Mouse (Mus musculus) spleen, adult 2 months (tissue): ENCODE data around the gene Cct2. TPM values are rescaled to one million over a fixed set of nuclear protein-coding genes. Genes with fewer than 3 reads are reported as not detected.

Experiments used
- DNase-seq, 2 experiments: peaks; one replicate each; pipeline versions ENCODE4 v3.0.0 to v3.0.0-alpha.2; 2012 to 2021; ENCODE audit warnings: low spot score in 2 of 2, low read depth in 1 of 2
- H3K27ac ChIP-seq: fragments of 200-500 bp; 2 replicates; pipeline ENCODE4 v1.5.1; 2012; ENCODE audit warnings: low read length, inconsistent platforms; ENCODE audit not compliant: insufficient read depth
- H3K27me3 ChIP-seq: fragments of 200-500 bp; 2 replicates; pipeline ENCODE4 v1.6.1; 2012; ENCODE audit warnings: mild to moderate bottlenecking, moderate library complexity, low read length, inconsistent platforms; ENCODE audit not compliant: control insufficient read depth, insufficient read depth
- H3K36me3 ChIP-seq: fragments of 200-500 bp; 2 replicates; pipeline ENCODE4 v1.6.1; 2012; ENCODE audit warnings: mild to moderate bottlenecking, low read length, inconsistent platforms; ENCODE audit not compliant: control insufficient read depth, insufficient read depth
- H3K4me1 ChIP-seq: fragments of 200-500 bp; 2 replicates; pipeline ENCODE4 v1.6.1; 2011; ENCODE audit warnings: inconsistent platforms; ENCODE audit not compliant: control insufficient read depth, insufficient read depth, insufficient read length
- H3K4me3 ChIP-seq: fragments of 200-500 bp; 2 replicates; pipeline ENCODE4 v1.5.1; 2011; ENCODE audit warnings: mild to moderate bottlenecking, inconsistent platforms; ENCODE audit not compliant: insufficient read depth, insufficient read length; ENCODE audit errors: extremely low read depth
- CTCF ChIP-seq: fragments of 200-500 bp; IDR thresholded peaks from 2 replicates; pipeline ENCODE4 v1.5.1; 2011; ENCODE audit warnings: mild to moderate bottlenecking, inconsistent platforms; ENCODE audit not compliant: insufficient read depth, insufficient read length, insufficient replicate concordance; ENCODE audit errors: extremely low read depth
- POLR2A ChIP-seq: fragments of 200-500 bp; IDR thresholded peaks from 2 replicates; pipeline ENCODE4 v1.6.1; 2011; ENCODE audit warnings: low read depth, low read length, inconsistent platforms
- WGBS: fragments of 180-500 bp; shearing (Covaris S2); methylation state at CpG from one replicate; pipeline ENCODE4 v1.1.7; 2018; 5-methylcytosine and 5-hydroxymethylcytosine counted together
- polyA plus RNA-seq: library from polyadenylated mRNA; depleted of rRNA; stranded (reverse); fragments of >200 nt; gene quantifications from 2 replicates; pipeline ENCODE4 v1.2.3, GENCODE M21; 2012

The Cct2 gene
- polyA plus RNA-seq, 1 experiment = 47.5 TPM

DNA sequence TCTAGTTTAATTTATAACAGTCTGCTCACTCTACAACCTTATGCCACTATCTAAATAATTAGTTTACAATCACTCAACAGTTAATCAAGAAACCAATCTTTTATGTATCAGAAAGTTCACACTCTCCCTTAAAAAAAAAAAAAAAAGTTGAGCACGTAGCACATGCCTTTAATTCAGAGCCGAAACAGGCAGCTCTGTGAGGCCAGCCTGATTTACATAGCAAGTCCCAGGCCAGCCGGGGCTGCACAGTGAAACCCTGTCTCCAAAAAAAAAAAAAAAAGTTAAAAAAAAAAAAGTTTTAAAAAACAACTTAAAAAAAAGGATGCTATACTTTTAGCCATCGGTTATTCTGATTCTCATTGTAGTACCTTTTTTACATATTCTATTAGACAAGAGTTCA, 17.7 kb upstream of the Cct2 start:
- TF ChIP-seq CTCF = no peak
- TF ChIP-seq POLR2A = no peak
- H3K4me1 ChIP-seq = no peaks in the 10 kb centered on the region; the same call in 1 of the 2 replicates
- no peak overlapping the region for H3K4me3 ChIP-seq
- peaks cover 23% of the 10 kb centered on the region for H3K36me3 ChIP-seq
- 81% methylated on average over 4 of the region's 4 CpGs for WGBS
- no peak for DNase-seq
- no peak overlapping the region for H3K27ac ChIP-seq
- H3K27me3 ChIP-seq = no peaks in the 10 kb centered on the region

DNA sequence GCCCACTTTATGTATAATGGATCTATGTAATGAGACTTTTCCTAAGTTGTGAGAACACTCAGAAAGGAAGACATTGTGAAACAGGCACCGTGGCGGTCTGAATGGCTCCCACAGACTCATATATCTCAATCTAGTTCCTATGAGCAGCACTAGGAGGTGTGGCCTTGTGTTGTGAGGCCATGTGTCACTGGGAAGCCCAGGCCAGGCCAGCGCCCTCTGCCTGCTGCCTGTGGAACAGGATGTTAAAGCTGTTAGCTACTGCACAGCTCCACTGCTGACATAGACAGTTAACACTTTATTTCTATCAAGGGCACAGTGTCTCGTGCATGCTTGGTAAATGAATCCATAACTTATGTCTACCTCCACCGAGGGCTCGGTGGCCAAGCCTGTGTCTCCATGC, 14.7 kb upstream of the Cct2 start:
- H3K4me3 ChIP-seq = no peak overlapping the region
- TF ChIP-seq POLR2A (no peak), CTCF (peak; percentile 51; the same call in 1 of the 2 replicates)
- WGBS = 84% methylated on average over 6 of the region's 6 CpGs
- H3K27ac ChIP-seq = no peak overlapping the region
- peaks cover 33% of the 10 kb centered on the region for H3K36me3 ChIP-seq
- no peaks in the 10 kb centered on the region for H3K27me3 ChIP-seq
- H3K4me1 ChIP-seq = no peaks in the 10 kb centered on the region; the same call in 1 of the 2 replicates
- peak; percentile 9 to 31 for DNase-seq

DNA sequence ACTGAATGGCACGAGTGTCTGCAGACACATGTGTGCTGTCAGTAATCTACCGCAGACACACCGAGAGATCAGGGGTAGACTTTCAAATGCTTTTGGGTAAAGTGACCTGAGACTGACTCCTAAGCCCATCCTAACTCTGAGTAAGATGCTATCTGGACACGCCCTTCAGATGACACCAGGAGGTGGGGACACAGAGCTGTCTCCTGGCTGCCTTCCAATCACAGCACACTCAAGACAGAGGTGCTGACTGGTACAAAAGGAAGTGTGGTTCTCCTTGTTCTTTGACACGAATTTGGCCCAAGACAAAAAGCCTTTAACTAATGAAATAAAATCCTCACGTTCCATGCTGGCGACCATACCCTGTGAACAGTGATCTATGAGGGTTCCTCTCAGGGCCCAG, 9.6 kb upstream of the Cct2 start:
- no peaks in the 10 kb centered on the region for H3K4me1 ChIP-seq
- H3K36me3 ChIP-seq = peaks cover 28% of the 10 kb centered on the region
- no peak for TF ChIP-seq CTCF
- no peak for TF ChIP-seq POLR2A
- no peak overlapping the region for H3K4me3 ChIP-seq
- DNase-seq = no peak
- WGBS = 87% methylated on average over 7 of the region's 7 CpGs
- H3K27me3 ChIP-seq = no peaks in the 10 kb centered on the region
- no peak overlapping the region for H3K27ac ChIP-seq

DNA sequence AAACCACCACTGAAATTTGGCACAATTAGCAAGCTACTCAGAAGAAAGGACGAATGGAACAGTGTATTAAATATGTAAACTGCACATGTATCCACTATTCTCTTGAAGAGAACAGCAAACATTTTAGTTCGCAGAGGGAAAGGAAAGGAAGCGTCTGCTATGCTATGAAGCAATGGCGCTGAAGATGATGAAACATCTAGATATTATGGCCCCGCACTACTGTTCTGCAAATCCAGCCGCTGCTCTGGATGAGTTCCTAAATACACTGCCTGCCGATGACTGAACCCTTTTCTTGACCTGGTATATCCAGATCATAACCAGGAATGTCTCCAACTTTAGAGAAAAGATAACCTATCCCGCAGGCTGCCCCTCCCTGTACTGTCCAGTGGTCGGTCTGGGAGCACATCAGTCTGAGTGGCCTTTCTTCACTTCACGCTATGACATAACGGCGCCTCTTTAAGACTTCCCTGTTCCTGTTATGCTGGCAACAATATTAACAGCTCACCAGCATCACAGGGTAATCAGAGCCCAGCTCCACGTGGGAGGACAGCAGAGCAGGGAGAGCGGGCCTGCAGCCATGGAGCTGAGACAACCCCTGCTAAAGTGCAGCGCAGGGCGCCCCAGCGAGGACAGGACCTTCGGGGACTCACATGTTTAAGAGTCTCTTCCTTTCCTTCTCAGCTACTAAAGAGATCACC, 8.7 kb upstream of the Cct2 start:
- 93% methylated on average over 18 of the region's 18 CpGs for WGBS
- TF ChIP-seq POLR2A (no peak), CTCF (no peak)
- H3K27me3 ChIP-seq = no peaks in the 10 kb centered on the region
- no peaks in the 10 kb centered on the region for H3K4me1 ChIP-seq
- H3K36me3 ChIP-seq = peaks cover 27% of the 10 kb centered on the region
- no peak for DNase-seq
- H3K27ac ChIP-seq = no peak overlapping the region
- H3K4me3 ChIP-seq = no peak overlapping the region

DNA sequence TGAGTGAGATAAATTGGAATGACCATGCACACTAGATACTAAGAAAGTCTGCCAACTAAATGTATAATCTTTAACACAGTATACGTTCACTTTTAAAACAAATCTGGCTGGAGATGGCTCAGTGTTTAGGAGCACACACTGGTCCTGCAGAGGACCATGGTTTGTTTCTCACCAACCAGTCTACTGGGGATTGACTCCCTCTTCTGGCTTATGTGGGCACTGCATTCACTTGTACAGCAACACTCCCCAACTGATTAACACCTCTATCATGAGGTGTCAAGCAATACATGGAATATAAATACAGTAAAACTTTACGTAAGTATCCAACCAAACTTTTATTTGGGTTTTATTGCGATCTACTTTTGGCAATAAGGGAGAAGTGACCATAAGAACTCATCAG, 5.5 kb upstream of the Cct2 start:
- 92% methylated on average over 3 of the region's 3 CpGs for WGBS
- TF ChIP-seq POLR2A = no peak
- Histone ChIP-seq H3K4me3 (no peak overlapping the region), H3K4me1 (no peaks in the 10 kb centered on the region), H3K27me3 (no peaks in the 10 kb centered on the region), H3K36me3 (peaks cover 12% of the 10 kb centered on the region), H3K27ac (no peak overlapping the region)
- no peak for DNase-seq

DNA sequence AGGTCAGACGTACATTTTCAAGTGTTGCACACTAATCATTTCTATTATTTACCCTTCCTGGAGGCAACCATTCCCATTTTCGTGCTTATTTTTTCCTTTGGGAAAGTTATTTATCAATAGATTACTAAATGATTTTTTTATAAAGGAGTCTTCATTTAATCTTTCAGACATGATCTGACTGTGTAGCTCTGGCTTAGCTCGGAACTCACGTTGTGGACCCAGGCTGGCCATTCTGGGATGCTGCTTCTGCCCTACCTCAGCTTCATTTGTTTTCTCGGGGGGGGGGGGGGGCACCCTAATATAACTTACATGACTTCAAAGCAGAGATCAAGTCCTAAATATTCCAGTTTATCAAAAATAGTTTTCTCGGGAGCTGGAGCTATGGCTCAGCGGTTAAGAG, 462 bp upstream of the Cct2 start:
- no peaks in the 10 kb centered on the region for H3K27me3 ChIP-seq
- 4% methylated on average over 7 of the region's 7 CpGs for WGBS
- no peaks in the 10 kb centered on the region; the same call in 1 of the 2 replicates for H3K4me1 ChIP-seq
- H3K27ac ChIP-seq = no peak overlapping the region
- DNase-seq = peak in 1 of 2 experiments; percentile 5
- TF ChIP-seq CTCF (no peak), POLR2A (no peak)
- peak overlapping the region; percentile 38; the same call in 1 of the 2 replicates for H3K4me3 ChIP-seq
- peaks cover 21% of the 10 kb centered on the region for H3K36me3 ChIP-seq

DNA sequence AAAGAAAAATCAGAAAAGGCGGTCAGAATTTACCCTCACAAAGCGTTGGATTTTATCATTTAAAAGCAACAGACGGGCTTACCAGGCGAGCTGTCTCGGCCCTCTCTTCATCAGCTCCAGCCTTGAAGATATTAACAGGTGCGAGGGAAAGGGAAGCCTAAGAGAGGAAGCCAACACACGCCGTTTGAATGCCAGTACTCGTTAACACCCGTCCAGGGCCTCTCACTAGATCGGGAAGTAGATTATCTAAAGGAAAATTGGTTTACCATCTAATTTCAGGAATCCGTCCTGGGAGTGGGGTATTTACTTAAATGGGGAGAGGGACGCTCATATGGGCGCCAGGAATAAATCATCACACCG, 740 bp downstream of the Cct2 start:
- Histone ChIP-seq H3K36me3 (peaks cover 29% of the 10 kb centered on the region), H3K27me3 (no peaks in the 10 kb centered on the region), H3K27ac (no peak overlapping the region), H3K4me1 (no peaks in the 10 kb centered on the region; the same call in 1 of the 2 replicates), H3K4me3 (peak overlapping the region; percentile 99)
- no peak for DNase-seq
- TF ChIP-seq CTCF (no peak), POLR2A (no peak)
- 2% methylated on average over 15 of the region's 15 CpGs for WGBS
